Mouse (Mus musculus): ENCODE data around the gene Inca1. TPM values are rescaled to one million over a fixed set of nuclear protein-coding genes. Genes with fewer than 3 reads are reported as not detected.
A peak's percentile ranks its signal among the peaks of the same experiment; 100 is the strongest.

The Inca1 gene
- total RNA-seq, 4 experiments from 2014 or later, result 3.8 to 6.5 (median 4.7) TPM

DNA sequence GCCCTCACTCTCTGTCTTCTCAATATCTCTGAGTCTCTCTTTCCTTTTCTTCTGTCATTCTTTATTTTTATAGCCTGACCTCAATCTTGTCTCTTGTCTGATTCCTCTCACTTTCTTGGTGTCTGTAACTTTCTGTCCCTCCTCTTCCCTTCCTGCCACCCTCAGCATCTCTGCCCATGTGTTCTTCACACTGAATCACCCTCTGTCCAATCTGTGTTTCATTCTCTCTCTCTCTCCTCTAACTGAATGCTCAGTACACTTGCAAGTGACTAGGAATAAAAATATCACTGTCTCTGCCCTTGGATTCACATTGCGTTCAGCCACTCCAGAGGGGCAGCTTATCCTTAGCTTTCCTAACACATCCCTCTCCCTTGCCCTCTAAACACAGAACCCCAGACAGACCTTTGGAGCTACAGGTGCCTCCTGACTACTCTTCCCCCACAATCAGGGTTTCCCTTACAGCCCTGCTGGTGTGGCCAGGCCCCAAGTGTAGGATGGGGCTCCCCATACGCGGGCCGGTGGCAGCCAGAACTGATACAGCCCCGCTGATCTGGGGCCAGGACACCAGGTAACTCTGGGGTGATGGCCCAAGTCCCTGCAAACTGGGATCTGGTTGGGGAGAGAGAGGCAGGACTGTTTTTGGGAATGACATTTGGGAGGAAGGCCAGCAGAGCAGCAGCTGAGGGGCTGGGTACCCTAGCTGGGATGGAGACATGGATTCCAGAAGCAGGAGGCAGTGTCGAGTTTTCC lies 2.2 kb upstream of the Inca1 start:
- no peak for DNase-seq (ENCODE audit: low spot score in 2 of 2)

DNA sequence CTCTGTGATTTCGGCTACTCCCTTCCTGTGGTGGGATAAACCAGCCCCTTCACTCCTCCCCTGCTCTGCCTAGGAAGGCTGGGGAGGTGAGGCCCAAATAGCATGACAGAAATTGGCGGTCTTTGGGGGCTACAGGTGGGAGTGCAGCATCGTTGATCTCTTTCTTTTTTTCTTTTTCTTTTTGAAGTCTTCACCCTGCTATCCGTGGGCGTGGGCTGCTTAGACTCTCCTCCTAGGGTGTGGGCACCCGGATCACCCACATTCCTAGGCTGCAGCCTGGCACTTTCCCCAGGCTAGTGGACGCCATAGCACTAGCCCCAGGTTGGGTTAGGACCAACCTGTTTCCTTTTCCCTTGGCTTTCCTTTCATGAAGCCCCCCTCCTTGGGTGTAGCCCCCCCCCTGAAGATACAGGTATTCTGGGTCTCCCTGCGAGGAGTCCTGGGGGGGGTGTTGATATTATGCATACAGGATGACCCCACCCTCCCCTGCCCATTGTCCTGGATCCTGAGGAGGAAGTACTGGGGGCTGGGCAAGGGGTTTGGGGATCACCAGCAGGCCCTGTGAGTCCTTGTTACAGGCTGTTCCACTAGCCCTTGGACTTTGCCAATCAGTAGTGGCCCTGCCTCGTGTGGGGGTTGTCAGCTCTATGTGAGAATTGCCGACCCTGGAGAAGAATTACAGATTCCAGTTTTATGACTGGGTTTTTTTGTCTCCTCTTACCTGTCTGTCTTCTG lies 1.4 kb upstream of the Inca1 start:
- no peak for DNase-seq (ENCODE audit: low spot score in 2 of 2)

DNA sequence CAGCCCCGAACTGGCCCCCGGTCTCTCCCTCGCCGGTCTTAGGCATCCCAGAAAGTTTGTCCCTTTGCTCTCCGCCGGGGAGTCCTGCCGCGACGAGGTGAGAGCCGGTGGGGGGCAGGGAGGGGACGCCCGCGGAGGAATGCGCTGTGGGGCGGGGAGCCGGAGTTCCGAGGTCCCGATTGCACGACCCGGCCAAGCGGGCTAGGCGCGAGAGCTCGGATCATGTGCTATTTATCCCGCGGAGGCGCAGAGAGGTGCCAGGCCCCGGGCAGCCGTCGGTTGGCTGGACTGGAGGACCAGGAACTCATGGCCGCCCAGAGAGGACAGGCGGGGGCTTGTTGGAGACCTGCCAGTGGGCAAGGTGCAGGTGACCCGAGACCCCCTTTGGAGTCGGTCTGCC lies 658 bp upstream of the Inca1 start:
- peak; percentile 55 to 64 for DNase-seq (ENCODE audit: low spot score in 2 of 2)

DNA sequence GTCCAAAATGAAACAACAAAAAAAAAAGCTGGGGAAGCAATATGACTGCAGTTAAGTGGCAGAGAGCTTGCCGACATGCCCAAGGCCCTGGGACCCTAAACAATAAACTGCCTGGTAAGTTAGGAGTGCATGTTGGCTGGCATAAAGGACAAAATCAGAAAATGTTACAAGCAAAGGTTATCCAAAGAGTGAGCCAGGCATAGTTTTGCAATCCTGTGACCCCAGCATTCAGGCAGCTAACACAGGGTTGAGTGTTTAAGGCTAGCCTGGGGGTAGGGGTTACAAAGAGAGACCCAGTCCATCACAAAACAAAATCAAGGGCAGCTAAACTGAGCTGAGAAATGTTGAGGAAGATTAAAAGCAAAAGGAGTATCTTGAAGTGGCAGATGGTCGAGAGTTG lies 904 bp downstream of the Inca1 start:
- no peak for DNase-seq (ENCODE audit: low spot score in 2 of 2)

DNA sequence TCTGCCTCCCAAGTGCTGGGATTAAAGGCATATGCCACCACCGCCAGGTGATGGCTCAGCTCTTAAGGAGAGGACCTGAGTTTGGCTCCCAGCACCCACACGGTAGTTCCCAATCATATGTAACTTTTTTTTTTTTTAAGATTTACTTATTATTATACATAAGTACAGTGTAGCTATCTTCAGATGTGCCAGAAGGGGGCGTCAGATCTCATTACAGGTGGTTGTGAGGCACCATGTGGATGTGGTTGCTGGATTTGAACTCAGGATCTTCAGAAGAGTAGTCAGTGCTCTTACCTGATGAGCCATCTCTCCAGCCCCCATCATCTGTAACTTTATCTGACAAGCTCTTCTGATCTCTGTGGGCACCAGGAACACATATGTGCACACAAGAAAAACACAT lies 2.6 kb downstream of the Inca1 start:
- DNase-seq (ENCODE audit: low spot score in 2 of 2), result no peak

DNA sequence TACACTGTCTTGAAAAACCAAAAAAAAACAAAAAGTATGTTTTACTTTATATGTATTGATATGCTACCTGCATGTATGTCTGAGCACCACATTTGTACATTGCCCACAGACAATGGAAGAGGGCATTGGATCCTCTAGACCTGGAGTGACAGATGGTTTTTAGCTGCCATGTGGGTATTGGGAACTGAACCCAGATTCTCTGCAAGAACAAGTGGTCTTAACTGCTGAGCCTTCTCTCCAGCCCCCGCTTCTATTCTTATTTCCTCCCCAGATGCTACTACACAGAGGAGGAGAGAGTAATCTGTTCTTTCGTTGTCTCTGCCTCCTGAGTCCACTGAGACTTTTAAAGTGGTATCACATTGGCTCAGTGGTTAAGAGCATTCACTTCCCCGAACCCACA lies 6.5 kb downstream of the Inca1 start:
- no peak for DNase-seq (ENCODE audit: low spot score in 2 of 2)

DNA sequence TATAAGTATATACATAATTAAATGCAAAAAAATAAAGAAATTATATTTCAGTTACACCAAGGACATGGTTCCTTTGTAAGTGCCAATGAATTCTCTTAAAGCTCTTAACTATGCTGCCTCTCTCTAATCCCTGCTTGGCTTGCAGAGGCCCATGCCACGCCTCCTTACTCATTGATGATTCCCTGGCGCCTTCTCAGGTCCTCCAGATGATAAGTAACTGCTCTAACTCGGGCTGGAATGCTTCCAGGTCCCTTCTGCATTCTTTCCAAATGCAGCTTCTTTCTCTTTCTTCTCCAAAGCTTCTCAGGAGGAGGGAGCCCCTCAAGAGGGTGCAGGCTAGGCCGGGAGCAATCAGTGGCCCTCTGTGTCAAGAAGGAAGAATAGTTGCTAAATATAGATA lies 10.4 kb downstream of the Inca1 start:
- no peak for DNase-seq (ENCODE audit: low spot score in 2 of 2)

DNA sequence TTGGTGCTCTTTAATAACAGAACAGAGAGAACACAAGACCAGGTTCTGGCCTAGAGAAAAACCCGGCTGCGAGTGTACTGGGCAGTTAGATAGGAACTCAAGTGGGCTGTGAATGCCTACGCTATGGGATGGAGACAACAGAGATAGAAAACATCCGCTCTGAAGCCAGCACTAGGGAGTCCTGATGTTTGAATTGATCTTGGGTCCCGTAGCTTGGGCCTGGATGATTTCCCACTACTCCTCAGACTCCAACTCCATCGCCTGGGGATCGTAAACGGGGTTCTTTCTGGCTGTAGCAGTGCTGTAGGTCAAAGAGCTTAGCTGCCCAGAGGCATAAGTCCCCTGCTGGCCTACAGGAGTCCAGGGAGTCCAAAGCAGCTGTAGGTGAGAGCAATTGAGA lies 11.6 kb downstream of the Inca1 start:
- no peak for DNase-seq (ENCODE audit: low spot score in 2 of 2)

DNA sequence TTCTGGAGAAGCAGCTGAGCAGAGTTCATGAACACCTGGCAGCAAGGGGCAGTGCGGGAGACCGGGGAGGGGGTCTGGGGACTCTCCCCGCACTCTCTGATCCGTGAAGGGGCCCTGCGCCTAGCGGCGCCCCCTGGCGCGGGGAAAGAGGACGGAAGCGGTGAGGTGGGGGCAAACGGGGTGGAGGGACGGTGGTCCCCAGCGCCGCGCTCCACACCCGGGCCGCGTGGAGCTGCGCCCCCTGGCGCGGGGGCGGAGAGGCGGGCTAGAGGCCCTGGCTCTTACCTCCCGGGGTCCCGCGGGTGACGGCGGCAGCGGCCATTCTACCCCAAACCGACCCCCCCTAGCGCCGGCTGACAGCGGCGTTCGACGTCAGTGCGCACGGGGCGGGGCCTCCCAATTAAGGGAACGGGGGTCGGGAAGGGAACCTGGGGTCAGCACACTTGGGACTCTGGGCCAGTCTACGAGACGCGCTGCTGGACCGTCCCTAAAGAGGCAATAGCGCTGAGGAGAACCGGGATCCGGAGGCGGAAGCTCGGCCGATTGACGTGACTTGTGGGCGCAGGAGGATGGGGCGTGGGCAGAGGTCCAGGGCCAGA lies 12.3 kb downstream of the Inca1 start, which contains the start of gene Camta2:
Gene Camta2, minus strand, starts transcription at position 505 of the 599 bp plus-strand sequence.
- peak; percentile 69 to 83 for DNase-seq (ENCODE audit: low spot score in 2 of 2)

DNA sequence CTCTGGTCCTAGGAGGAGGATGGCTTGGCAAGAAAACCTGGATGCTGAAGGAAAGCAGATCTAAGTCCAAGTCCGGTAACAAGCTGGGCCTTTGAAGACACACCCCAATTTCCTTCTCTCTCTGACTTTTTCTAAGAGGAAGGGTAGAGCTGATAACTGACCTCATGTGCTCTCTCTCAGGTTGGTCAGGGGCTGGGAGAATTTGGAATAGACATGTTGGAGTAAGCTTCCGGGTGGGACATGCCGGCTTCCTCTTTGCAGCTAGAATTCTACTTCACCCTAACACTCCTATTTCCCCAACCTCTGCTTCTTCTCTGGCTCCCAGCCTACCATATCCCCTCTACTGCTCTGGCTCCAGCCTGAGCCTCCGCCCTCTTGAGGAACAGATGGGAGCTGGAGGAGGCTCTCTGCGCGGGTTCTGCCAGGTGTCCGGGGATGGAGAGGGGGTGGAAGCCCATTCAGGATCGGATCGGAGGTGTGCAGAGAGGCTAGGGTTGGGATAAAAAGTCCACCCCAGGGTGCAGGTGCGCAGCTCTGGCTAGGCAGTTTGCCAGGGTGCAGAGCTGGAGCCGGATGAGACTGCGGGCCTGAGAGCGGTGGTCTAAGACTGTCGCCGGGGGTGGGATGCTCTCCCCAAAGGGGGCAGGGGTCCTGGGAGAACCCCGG lies 12.9 kb downstream of the Inca1 start:
- peak; percentile 65 to 71 for DNase-seq (ENCODE audit: low spot score in 2 of 2)

DNA sequence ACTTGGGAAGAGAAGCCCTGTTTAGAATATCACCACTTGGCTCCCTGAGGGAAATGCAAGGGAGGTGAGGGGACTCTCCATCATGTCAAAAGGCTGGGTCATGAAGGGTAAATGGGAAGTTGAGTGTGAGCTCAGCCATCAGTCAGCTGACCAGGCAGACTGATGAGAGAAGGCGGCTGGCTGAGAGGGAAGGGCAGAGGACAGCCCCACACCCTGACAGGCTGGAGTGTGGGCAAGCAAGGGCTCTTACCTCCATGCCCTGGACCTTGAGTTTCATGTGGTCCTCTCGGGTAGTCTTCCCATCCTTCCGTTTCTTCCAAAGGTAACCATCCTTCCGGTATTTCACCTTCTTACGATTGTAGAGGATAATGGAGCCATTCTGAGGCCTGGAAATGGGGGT lies 16.3 kb downstream of the Inca1 start:
- DNase-seq (ENCODE audit: low spot score in 2 of 2), result no peak

DNA sequence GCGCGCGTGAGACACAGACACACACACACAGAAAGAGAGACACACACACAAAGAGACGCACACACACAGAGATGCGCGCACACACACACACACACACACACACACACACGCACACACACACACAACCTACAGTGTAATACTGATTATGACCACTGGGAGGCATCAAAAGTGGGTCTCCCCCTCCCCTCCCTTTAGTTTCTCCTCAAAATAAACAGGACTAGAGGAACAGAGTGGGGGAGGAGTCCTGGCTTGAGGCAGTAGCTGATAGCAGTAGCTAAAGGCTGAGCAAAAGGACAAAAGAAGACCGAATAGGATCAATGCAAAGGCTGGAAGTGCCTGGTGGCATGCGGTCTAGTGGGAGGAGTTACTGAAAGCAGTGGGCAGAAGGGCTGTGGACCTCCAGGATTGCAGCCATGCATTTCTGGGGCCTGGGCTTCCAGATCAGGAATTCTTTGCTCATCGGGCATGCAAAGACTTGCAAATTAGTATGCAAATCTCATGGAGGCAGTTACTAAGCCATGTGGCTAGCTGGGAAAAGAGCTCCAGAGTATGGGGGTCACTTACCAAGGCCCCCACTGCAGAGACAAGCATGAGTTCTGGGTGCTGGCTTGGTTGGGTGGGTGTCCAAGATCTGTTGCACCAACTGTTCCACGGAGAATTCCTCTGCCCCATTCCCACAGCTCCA lies 17.9 kb downstream of the Inca1 start:
- peak in 1 of 2 experiments; percentile 42 for DNase-seq (ENCODE audit: low spot score in 2 of 2)

DNA sequence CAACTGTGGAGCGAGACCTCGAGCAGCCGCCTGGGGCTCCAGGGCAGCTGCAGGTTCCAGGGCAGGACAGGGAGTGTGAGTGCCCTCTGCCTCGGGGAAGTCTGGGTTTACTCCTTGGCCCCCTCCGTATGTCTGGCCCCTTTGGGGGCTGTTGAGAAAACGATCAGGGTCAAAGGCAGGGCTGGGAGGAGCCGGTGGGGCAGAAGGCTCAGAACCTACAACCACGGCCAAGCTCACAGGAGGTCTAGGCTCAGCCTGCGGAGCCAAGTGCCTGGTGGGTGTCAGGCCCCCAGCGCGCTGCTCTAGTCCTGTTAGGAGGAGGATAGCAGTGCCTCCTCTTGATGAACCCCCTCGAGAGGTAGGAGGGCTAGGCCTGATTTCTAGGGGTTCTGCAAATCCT lies 18.8 kb downstream of the Inca1 start:
- DNase-seq (ENCODE audit: low spot score in 2 of 2), result no peak

DNA sequence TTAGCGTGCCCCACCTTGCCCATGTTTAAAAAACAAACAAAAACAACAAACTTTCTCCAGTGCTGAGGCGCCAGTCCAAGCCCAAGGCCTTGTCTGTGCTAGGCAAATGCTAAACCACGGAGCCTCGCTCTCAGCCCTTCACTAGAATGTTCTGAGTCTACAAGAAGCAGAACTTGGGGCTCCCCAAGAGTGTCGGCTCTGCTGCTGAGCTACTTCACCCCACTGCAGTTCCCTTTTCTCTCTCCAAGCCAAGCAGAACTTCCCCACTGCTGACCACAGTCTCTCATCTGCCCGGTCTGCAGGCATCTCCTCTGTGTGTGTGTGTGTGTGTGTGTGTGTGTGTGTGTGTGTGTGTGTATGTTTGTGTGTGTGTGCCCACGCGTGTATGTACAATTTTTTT lies 20.1 kb downstream of the Inca1 start:
- no peak for DNase-seq (ENCODE audit: low spot score in 2 of 2)

DNA sequence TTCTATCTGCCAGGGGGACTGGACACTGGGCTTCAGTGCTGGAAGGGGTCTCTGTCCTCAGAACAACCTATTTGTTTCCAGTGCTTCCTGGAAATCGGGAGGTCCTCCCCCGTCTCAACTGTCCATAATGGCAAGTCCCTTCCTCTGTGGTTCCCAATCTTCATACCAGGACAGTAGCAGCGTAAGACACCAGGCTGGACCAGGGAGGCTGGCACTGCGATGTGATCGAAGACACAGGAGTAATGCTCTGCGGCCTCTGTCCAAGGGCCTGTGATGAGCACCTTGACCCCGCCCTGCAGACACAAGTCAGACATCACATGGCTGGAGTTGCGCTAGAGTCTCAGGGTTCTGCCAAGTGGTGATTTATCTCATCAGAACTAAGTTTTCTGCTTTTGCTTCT lies 20.6 kb downstream of the Inca1 start:
- DNase-seq (ENCODE audit: low spot score in 2 of 2), result no peak

DNA sequence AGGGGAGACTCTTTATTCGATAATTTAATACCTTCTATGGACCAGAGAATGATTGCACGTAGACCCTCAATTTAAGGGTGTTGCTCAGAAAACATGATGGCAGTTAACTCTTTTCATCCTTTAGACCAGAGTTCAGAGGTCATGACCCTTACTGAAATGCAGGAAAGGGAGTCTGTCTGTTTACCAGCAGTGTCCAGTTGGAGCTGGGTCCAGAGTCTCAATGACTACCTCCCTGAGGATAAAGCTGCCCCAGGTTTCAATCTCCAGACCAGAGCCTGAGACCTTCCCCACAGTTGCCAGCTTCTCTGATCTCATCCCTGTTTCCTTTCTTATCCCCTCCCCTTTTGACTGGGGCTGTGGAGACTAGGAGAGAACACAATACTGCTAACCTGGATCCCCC lies 21.4 kb downstream of the Inca1 start:
- DNase-seq (ENCODE audit: low spot score in 2 of 2), result no peak

DNA sequence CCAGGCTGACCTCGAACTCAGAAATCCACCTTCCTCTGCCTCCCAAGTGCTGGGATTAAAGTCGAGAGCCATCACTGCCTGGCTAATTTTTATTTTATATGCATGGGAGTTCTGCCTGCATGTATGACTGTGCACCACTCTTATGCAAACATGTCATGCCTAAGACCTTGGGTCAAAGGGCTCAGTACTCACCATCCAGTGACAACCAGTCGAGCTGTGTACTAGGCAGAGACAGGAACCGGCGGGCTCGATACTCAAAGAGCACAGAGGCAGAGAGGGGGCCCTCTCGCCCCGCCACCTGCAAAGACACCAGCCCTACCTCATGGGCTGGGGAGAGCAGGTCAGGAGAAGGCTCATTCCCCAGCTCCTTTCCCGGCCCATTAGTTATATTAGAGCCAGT lies 21.9 kb downstream of the Inca1 start:
- DNase-seq (ENCODE audit: low spot score in 2 of 2), result no peak

DNA sequence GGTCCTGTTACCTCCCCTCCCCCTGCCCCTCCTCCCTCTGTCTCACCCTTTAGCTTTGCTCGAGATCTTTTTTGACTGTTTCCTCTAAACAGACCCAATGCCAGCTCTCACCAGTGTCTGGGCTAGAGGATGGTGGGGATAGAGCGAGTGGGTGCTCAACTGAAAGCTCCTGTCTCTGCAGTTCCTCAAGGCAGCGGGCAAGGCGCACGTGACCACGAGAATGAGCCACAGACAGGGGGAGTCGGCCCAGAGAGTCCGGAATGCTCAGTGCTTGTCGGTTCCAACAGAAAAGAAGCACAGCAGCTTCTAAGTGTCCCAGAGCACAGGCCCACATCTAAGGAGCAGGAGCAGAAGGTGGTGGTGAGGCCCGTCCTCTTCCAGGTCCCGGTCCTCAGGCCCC lies 25.5 kb downstream of the Inca1 start:
- DNase-seq (ENCODE audit: low spot score in 2 of 2), result no peak

DNA sequence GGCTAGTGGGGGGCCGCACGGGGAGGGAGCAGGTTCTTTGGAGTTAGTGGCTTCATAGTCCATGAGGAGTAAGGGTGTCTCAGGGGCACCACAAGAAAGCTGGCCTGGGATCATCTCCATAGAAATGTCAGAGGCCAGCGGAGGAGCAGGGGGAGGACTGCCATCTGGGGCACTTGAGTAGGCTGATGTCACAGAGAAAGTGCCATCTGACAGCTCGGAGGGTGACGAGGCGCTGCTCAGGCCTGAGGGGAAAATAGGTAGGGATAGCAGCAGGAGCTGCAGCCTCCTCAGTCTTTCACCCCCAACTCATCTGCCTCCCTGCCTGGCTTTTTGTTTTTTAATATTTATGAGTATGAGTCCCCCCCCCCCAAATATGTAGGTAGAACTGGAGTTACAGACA lies 25.9 kb downstream of the Inca1 start:
- DNase-seq (ENCODE audit: low spot score in 2 of 2), result no peak

DNA sequence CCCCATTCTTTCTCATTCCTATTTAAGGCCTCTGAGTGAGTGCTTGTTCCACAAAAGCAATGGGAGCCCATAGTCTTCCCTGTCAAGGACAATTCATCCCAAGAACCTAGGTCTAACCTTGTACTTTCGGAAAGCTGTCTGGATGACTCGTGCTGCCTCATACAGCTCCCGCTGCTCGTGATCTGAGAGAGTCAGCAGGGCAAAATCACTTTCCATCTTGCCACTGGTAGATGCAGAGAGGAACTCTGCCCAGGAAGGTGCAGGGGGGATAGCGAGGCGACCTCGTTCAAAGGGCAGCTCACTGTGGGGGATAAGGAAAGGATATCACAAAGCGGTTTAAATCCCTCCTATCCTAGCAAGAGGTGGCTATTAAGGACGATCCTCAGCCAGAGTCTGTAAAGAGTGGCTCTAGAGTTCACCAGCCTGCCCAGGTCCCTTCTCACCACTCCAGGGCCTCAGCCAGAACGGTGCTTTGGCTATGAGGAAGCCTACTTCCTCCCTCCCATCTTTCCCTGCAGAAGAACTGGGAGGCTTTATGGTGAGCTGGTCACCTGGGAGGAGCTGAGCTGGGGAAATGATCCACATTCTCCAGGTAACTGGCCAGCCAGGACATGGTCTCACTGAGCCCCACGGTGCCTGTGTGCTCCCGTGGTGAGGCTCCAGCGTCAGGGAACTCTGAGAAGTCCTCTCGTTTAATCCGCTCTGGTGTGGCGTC lies 28.5 kb downstream of the Inca1 start:
- no peak for DNase-seq (ENCODE audit: low spot score in 2 of 2)

DNA sequence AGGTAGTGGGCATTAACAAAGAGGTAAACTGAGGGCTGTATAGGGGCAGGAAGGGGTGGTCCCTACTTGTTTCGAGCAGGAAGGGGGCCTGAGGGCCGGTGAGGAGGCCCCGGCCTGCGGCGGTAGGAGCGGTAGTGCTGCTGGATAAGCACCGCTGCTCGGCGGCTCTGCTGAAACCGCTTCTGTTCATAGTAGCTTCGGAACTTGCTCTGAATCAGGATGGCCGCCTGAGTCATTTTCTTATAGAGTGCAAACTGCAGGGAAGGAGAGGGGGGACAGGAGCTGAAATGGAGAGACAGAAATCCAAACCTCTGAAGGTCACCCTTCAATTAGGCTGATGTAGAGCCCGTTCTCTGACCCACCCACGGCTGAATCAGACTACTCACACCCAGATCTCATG lies 29.5 kb downstream of the Inca1 start:
- peak in 1 of 2 experiments; percentile 38 for DNase-seq (ENCODE audit: low spot score in 2 of 2)
